Mouse (Mus musculus) embryonic facial prominence, embryonic 15.5 days (tissue): ENCODE data around the gene Rpp25l. TPM values are rescaled to one million over a fixed set of nuclear protein-coding genes. Genes with fewer than 3 reads are reported as not detected.

Experiments
- ATAC-seq: fragments of 200-750 bp; cut with Nextera tagmentation; 2 replicates; pipeline ENCODE4 v1.8.0; 2017; ENCODE audit warnings: low read depth, moderate TSS enrichment; ENCODE audit not compliant: insufficient number of reproducible peaks, low FRiP score, low TSS enrichment
- H3K27ac ChIP-seq: fragments of 300-500 bp; sonication (generic); replicated peaks from 2 replicates; pipeline ENCODE4 v1.5.1; 2015; ENCODE audit warnings: mild to moderate bottlenecking, inconsistent platforms
- H3K27me3 ChIP-seq: fragments of 300-500 bp; sonication (generic); 2 replicates; pipeline ENCODE4 v1.6.1; 2015; ENCODE audit warnings: inconsistent platforms
- H3K36me3 ChIP-seq: fragments of 300-500 bp; sonication (generic); 2 replicates; pipeline ENCODE4 v1.6.1; 2015; ENCODE audit warnings: mild to moderate bottlenecking, inconsistent platforms
- H3K4me1 ChIP-seq: fragments of 300-500 bp; sonication (generic); 2 replicates; pipeline ENCODE4 v1.6.1; 2015; ENCODE audit warnings: inconsistent platforms
- H3K4me2 ChIP-seq: fragments of 300-500 bp; sonication (generic); replicated peaks from 2 replicates; pipeline ENCODE4 v1.6.1; 2015; ENCODE audit warnings: mild to moderate bottlenecking, inconsistent platforms
- H3K4me3 ChIP-seq: fragments of 300-500 bp; sonication (generic); replicated peaks from 2 replicates; pipeline ENCODE4 v1.5.1; 2015; ENCODE audit warnings: mild to moderate bottlenecking, inconsistent platforms
- H3K9ac ChIP-seq: fragments of 300-500 bp; sonication (generic); 2 replicates; pipeline ENCODE4 v1.6.1; 2015; ENCODE audit warnings: inconsistent platforms
- H3K9me3 ChIP-seq: fragments of 300-500 bp; sonication (generic); replicated peaks from 2 replicates; pipeline ENCODE4 v1.6.1; 2016; ENCODE audit warnings: inconsistent platforms
- whole genome bisulfite sequencing: fragments of 180-500 bp; shearing (Covaris S2); methylation state at CpG from one replicate; pipeline ENCODE4 v1.1.7; 2015; 5-methylcytosine and 5-hydroxymethylcytosine counted together
- polyA plus RNA-seq: library from polyadenylated mRNA; unstranded; fragments of >200 nt; fragmentation: Nextera tagmentation; extraction: Ambion mirVana; gene quantifications from 2 replicates; pipeline ENCODE4 v1.2.1, GENCODE M21; 2015

Rpp25l gene
- polyA plus RNA-seq, 1 experiment from 2014 or later: 70.0 TPM

GRCm38 (mm10) chr4:41681176-41681575 is 32.2 kb downstream of the Rpp25l start:
- 40% methylated on average over 4 of the region's 4 CpGs for WGBS
- peaks cover 55% of the 10 kb centered on the region for H3K4me1 ChIP-seq
- no peak overlapping the region for H3K27ac ChIP-seq
- H3K9me3 ChIP-seq: no peaks in the 10 kb centered on the region
- H3K9ac ChIP-seq: no peak overlapping the region
- ATAC-seq: no peak
- H3K27me3 ChIP-seq: no peaks in the 10 kb centered on the region
- no peak overlapping the region for H3K4me3 ChIP-seq
- H3K4me2 ChIP-seq: no peak overlapping the region
- H3K36me3 ChIP-seq: no peaks in the 10 kb centered on the region

GRCm38 (mm10) chr4:41679291-41679690 is 34.0 kb downstream of the Rpp25l start:
- Histone ChIP-seq H3K9ac (no peak overlapping the region), H3K27me3 (no peaks in the 10 kb centered on the region), H3K4me2 (no peak overlapping the region), H3K4me3 (no peak overlapping the region), H3K4me1 (peaks cover 59% of the 10 kb centered on the region), H3K36me3 (no peaks in the 10 kb centered on the region), H3K9me3 (no peaks in the 10 kb centered on the region), H3K27ac (no peak overlapping the region)
- no peak; the same call in 1 of the 2 replicates for ATAC-seq
- 63% methylated on average over 1 of the region's 2 CpGs for WGBS

- Histone ChIP-seq H3K4me1 (peaks cover 57% of the 10 kb centered on the region), H3K4me2 (no peak overlapping the region), H3K27ac (no peak overlapping the region), H3K9me3 (no peaks in the 10 kb centered on the region), H3K4me3 (no peak overlapping the region), H3K36me3 (no peaks in the 10 kb centered on the region), H3K9ac (no peak overlapping the region), H3K27me3 (no peaks in the 10 kb centered on the region)
- ATAC-seq: no peak
- WGBS: 80% methylated on average over 6 of the region's 6 CpGs
Observed at GRCm38 (mm10) chr4:41678863-41679262, 34.5 kb downstream of the Rpp25l start.

GRCm38 (mm10) chr4:41677006-41677629 is 36.2 kb downstream of the Rpp25l start:
- no peak for ATAC-seq
- no peaks in the 10 kb centered on the region for H3K36me3 ChIP-seq
- H3K9ac ChIP-seq: no peak overlapping the region
- 46% methylated on average over 12 of the region's 13 CpGs for WGBS
- H3K27me3 ChIP-seq: no peaks in the 10 kb centered on the region
- H3K4me2 ChIP-seq: no peak overlapping the region
- H3K4me3 ChIP-seq: no peak overlapping the region
- peaks cover 57% of the 10 kb centered on the region for H3K4me1 ChIP-seq
- H3K9me3 ChIP-seq: no peaks in the 10 kb centered on the region
- H3K27ac ChIP-seq: no peak overlapping the region

- H3K9me3 ChIP-seq: no peaks in the 10 kb centered on the region
- peaks cover 61% of the 10 kb centered on the region for H3K4me1 ChIP-seq
- H3K4me2 ChIP-seq: no peak overlapping the region
- H3K9ac ChIP-seq: no peak overlapping the region
- no peak overlapping the region for H3K4me3 ChIP-seq
- no peaks in the 10 kb centered on the region for H3K27me3 ChIP-seq
- ATAC-seq: no peak
- WGBS: 62% methylated on average over 17 of the region's 17 CpGs
- H3K36me3 ChIP-seq: no peaks in the 10 kb centered on the region
- H3K27ac ChIP-seq: no peak overlapping the region
Observed at GRCm38 (mm10) chr4:41676248-41677005, 36.9 kb downstream of the Rpp25l start.

GRCm38 (mm10) chr4:41673186-41673585 is 40.1 kb downstream of the Rpp25l start:
- no peak overlapping the region for H3K27ac ChIP-seq
- no peak overlapping the region for H3K9ac ChIP-seq
- H3K4me1 ChIP-seq: peaks cover 35% of the 10 kb centered on the region
- H3K4me3 ChIP-seq: no peak overlapping the region
- ATAC-seq: no peak
- H3K27me3 ChIP-seq: 0 out of 2 replicates have a peak, but pooled peaks cover 3% of the 10 kb centered on the region
- H3K4me2 ChIP-seq: no peak overlapping the region
- H3K36me3 ChIP-seq: no peaks in the 10 kb centered on the region
- 70% methylated on average over 19 of the region's 19 CpGs for WGBS
- H3K9me3 ChIP-seq: no peaks in the 10 kb centered on the region

- no peak overlapping the region for H3K27ac ChIP-seq
- H3K27me3 ChIP-seq: 0 out of 2 replicates have a peak, but pooled peaks cover 3% of the 10 kb centered on the region
- peaks cover 33% of the 10 kb centered on the region for H3K4me1 ChIP-seq
- no peak overlapping the region for H3K4me3 ChIP-seq
- no peaks in the 10 kb centered on the region for H3K9me3 ChIP-seq
- ATAC-seq: 0 out of 2 replicates have a peak, but pooled peaks have one; percentile 8
- H3K4me2 ChIP-seq: no peak overlapping the region
- 39% methylated on average over 8 of the region's 8 CpGs for WGBS
- H3K36me3 ChIP-seq: no peaks in the 10 kb centered on the region
- H3K9ac ChIP-seq: no peak overlapping the region
Observed at GRCm38 (mm10) chr4:41672522-41672963, 40.8 kb downstream of the Rpp25l start.

GRCm38 (mm10) chr4:41671963-41672480 is 41.3 kb downstream of the Rpp25l start:
- no peaks in the 10 kb centered on the region for H3K9me3 ChIP-seq
- 16% methylated on average over 8 of the region's 8 CpGs for WGBS
- no peak overlapping the region for H3K4me3 ChIP-seq
- H3K4me2 ChIP-seq: no peak overlapping the region
- H3K36me3 ChIP-seq: no peaks in the 10 kb centered on the region
- peaks cover 28% of the 10 kb centered on the region for H3K4me1 ChIP-seq
- no peak overlapping the region for H3K27ac ChIP-seq
- H3K9ac ChIP-seq: no peak overlapping the region
- 0 out of 2 replicates have a peak, but pooled peaks have one; percentile 16 for ATAC-seq
- 0 out of 2 replicates have a peak, but pooled peaks cover 3% of the 10 kb centered on the region for H3K27me3 ChIP-seq

- no peaks in the 10 kb centered on the region for H3K9me3 ChIP-seq
- ATAC-seq: no peak
- no peak overlapping the region for H3K27ac ChIP-seq
- no peak overlapping the region for H3K4me3 ChIP-seq
- H3K36me3 ChIP-seq: no peaks in the 10 kb centered on the region
- peaks cover 23% of the 10 kb centered on the region for H3K4me1 ChIP-seq
- no peak overlapping the region for H3K9ac ChIP-seq
- H3K27me3 ChIP-seq: 0 out of 2 replicates have a peak, but pooled peaks cover 3% of the 10 kb centered on the region
- 22% methylated on average over 5 of the region's 5 CpGs for WGBS
- H3K4me2 ChIP-seq: no peak overlapping the region
Observed at GRCm38 (mm10) chr4:41671500-41671899, 41.8 kb downstream of the Rpp25l start.

GRCm38 (mm10) chr4:41670836-41671235 is 42.5 kb downstream of the Rpp25l start:
- Histone ChIP-seq H3K4me1 (peaks cover 16% of the 10 kb centered on the region), H3K27me3 (0 out of 2 replicates have a peak, but pooled peaks cover 3% of the 10 kb centered on the region), H3K36me3 (no peaks in the 10 kb centered on the region), H3K27ac (no peak overlapping the region), H3K9me3 (no peaks in the 10 kb centered on the region), H3K9ac (no peak overlapping the region), H3K4me3 (no peak overlapping the region), H3K4me2 (no peak overlapping the region)
- WGBS: 87% methylated on average over 18 of the region's 18 CpGs
- no peak for ATAC-seq

- H3K27me3 ChIP-seq: 0 out of 2 replicates have a peak, but pooled peaks cover 3% of the 10 kb centered on the region
- peaks cover 28% of the 10 kb centered on the region for H3K4me1 ChIP-seq
- no peak for ATAC-seq
- H3K4me3 ChIP-seq: no peak overlapping the region
- H3K36me3 ChIP-seq: no peaks in the 10 kb centered on the region
- no peaks in the 10 kb centered on the region for H3K9me3 ChIP-seq
- no peak overlapping the region for H3K9ac ChIP-seq
- H3K27ac ChIP-seq: no peak overlapping the region
- WGBS: 74% methylated on average over 10 of the region's 11 CpGs
- no peak overlapping the region for H3K4me2 ChIP-seq
Observed at GRCm38 (mm10) chr4:41666646-41667045, 46.7 kb downstream of the Rpp25l start.
